Mouse (Mus musculus): ENCODE measurements at regions not wholly inside any gene's neighbourhood (a gene's known extent, or its start where the extent isn't known, plus 50 kb on each side); places are given as distances from the start of the nearest gene placed in this dataset.

DNA sequence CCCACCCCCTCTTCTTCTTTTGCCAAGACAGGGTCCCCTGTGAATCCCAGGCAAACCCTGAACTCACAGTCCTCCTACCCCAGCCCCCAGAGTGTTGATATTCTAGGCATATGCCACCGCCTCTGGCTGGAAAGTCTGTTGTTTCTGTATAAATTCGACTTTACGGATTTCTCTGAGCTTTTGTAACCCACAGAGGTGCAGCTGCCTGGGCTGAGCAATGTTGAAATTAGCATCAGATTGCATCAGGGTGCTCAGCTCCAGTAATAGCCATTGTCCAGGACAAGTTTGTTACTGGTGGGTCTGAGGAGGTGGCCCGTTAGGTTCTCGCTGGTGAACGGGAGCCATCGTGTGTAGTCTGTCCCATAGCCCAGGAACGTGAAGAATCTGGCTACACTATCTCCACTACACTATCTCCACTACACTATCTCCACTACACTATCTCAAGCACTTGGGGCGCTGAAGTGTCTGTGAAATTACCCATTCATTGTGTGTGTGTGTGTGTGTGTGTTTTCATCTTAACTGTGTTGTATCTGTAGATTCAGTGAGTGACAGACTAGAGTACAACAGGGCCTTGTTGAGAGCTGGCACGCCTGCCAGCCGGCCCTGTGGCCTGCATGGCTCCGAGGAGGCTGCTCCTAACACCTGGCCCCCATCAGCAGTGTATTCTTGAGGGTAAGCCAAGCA is 92.4 kb upstream of the Hnrnpk start:
- Histone ChIP-seq H3K9me3 (ENCODE audit: control insufficient read depth, low read length) (no peaks in the 10 kb centered on the region), H3K4me3 (ENCODE audit: low read depth, low read length) (no peak overlapping the region), H3K36me3 (ENCODE audit: control insufficient read depth, insufficient read depth, low read length) (no peaks in the 10 kb centered on the region), H3K27me3 (replicated peaks; ENCODE audit: control insufficient read depth, insufficient read depth, low read length) (no peaks in the 10 kb centered on the region), H3K27ac (ENCODE audit: low read depth) (no peak overlapping the region), H3K9ac (ENCODE audit: low read length) (no peak overlapping the region), H3K4me2 (ENCODE audit: low read length) (no peak overlapping the region), H3K4me1 (replicated peaks; ENCODE audit: control insufficient read depth, insufficient read depth, low read length) (no peaks in the 10 kb centered on the region)
- DNase-seq (ENCODE audit: low spot score) (no peak), ATAC-seq (replicated peaks; ENCODE audit: low FRiP score, low TSS enrichment, low read depth) (no peak)
- 72% methylated on average over 12 of the region's 12 CpGs for WGBS

DNA sequence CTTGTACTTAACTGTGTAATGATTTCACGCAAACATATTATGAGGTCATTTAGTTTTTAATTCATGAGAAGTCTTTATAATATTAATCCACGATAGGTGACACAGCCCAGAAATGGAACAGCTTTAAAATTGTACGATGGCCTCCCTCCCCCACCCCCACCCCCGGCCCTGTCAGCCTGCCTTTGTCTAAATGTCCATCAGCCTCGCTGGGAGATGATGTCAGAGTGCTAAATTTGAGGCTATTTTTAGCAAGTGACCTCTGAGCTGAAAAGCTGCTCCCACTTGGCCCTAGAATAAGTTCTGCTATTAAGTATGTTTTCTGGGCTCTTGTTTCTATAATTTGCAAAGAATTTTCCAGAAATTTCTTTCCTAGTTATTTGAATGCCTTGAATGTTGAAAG is 91.6 kb upstream of the Hnrnpk start:
- no peak overlapping the region for H3K4me3 ChIP-seq (ENCODE audit: low read depth, low read length)
- no peaks in the 10 kb centered on the region for H3K27me3 ChIP-seq (replicated peaks; ENCODE audit: control insufficient read depth, insufficient read depth, low read length)
- ATAC-seq (replicated peaks; ENCODE audit: low FRiP score, low TSS enrichment, low read depth) (no peak), DNase-seq (ENCODE audit: low spot score) (no peak)
- H3K4me2 ChIP-seq (ENCODE audit: low read length), result no peak overlapping the region
- H3K36me3 ChIP-seq (ENCODE audit: control insufficient read depth, insufficient read depth, low read length), result no peaks in the 10 kb centered on the region
- no peaks in the 10 kb centered on the region for H3K4me1 ChIP-seq (replicated peaks; ENCODE audit: control insufficient read depth, insufficient read depth, low read length)
- H3K9me3 ChIP-seq (ENCODE audit: control insufficient read depth, low read length), result no peaks in the 10 kb centered on the region
- H3K9ac ChIP-seq (ENCODE audit: low read length), result no peak overlapping the region
- WGBS, result 63% methylated on average over 5 of the region's 5 CpGs
- H3K27ac ChIP-seq (ENCODE audit: low read depth), result no peak overlapping the region

DNA sequence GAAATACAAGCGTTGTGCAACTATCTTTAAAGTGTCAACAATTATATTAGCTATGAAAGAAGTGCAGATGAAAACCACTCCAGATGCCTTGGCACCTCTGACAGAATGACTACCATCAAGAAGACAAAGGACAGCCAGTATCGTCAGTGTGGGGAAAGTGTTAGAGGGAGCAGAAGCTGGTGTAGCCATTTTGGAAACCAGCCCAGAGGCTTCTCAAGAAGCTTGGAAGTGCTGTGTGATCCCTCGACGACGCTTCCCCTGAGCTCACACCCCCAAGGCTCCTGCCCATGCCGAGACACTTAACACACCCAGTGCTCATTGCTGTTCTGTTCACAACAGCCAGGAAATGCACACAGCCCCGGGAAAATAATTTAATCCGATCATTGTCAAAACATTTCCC is 87.7 kb upstream of the Hnrnpk start:
- no peak overlapping the region for H3K27ac ChIP-seq (ENCODE audit: low read depth)
- H3K4me3 ChIP-seq (ENCODE audit: low read depth, low read length), result no peak overlapping the region
- H3K9me3 ChIP-seq (ENCODE audit: control insufficient read depth, low read length), result no peaks in the 10 kb centered on the region
- WGBS, result 55% methylated on average over 8 of the region's 8 CpGs
- H3K4me2 ChIP-seq (ENCODE audit: low read length), result no peak overlapping the region
- no peaks in the 10 kb centered on the region for H3K4me1 ChIP-seq (replicated peaks; ENCODE audit: control insufficient read depth, insufficient read depth, low read length)
- DNase-seq (ENCODE audit: low spot score), result no peak
- no peaks in the 10 kb centered on the region for H3K27me3 ChIP-seq (replicated peaks; ENCODE audit: control insufficient read depth, insufficient read depth, low read length)
- ATAC-seq (replicated peaks; ENCODE audit: low FRiP score, low TSS enrichment, low read depth), result no peak
- no peak overlapping the region for H3K9ac ChIP-seq (ENCODE audit: low read length)
- H3K36me3 ChIP-seq (ENCODE audit: control insufficient read depth, insufficient read depth, low read length), result no peaks in the 10 kb centered on the region

DNA sequence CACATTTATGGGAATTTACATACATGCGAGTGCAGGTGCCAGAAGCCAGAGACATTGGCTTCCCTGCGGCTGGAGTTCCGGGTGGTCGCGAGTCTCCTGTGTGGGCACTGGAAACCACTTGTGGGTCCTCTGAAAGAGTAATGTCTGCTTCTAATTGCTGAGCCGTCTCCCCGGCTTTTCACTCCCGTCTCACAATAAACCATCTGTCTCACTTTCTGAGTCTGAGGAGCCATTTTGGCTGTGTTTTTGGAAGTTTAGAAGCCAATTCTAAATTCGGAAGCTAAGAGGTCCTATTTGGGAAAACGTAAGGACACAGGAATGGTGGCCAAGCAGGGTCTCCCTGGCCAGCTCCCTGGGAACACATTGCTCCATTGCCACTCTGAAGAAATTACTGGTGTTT is 81.9 kb upstream of the Hnrnpk start:
- Histone ChIP-seq H3K4me1 (replicated peaks; ENCODE audit: control insufficient read depth, insufficient read depth, low read length) (no peaks in the 10 kb centered on the region), H3K27ac (ENCODE audit: low read depth) (no peak overlapping the region), H3K4me2 (ENCODE audit: low read length) (no peak overlapping the region), H3K9ac (ENCODE audit: low read length) (no peak overlapping the region), H3K4me3 (ENCODE audit: low read depth, low read length) (no peak overlapping the region), H3K9me3 (ENCODE audit: control insufficient read depth, low read length) (no peaks in the 10 kb centered on the region), H3K36me3 (ENCODE audit: control insufficient read depth, insufficient read depth, low read length) (no peaks in the 10 kb centered on the region), H3K27me3 (replicated peaks; ENCODE audit: control insufficient read depth, insufficient read depth, low read length) (no peaks in the 10 kb centered on the region)
- WGBS, result 76% methylated on average over 10 of the region's 10 CpGs
- no peak for ATAC-seq (replicated peaks; ENCODE audit: low FRiP score, low TSS enrichment, low read depth)
- no peak for DNase-seq (ENCODE audit: low spot score)

DNA sequence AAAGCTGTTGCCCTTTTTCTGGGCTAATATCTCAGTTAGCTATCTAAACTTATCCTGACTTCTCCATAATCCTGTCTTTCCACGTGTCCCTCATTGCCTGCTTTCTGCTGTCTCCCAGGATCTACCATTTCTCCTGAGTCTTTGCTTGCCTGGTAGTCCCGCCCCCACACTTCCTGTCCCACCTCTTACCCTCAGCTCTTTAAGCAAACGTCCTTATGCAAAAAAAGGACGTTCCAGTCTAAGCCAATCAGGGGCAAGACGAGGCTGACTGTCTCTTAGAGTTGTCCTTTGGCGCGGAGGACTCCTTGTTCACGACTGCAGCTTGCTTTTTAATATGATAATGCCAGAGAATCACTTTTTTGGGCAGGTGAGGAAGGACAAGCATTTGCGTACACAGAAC is 79.6 kb upstream of the Hnrnpk start:
- ATAC-seq (replicated peaks; ENCODE audit: low FRiP score, low TSS enrichment, low read depth) (no peak), DNase-seq (ENCODE audit: low spot score) (no peak)
- H3K9me3 ChIP-seq (ENCODE audit: control insufficient read depth, low read length), result no peaks in the 10 kb centered on the region
- H3K4me3 ChIP-seq (ENCODE audit: low read depth, low read length), result no peak overlapping the region
- no peaks in the 10 kb centered on the region for H3K4me1 ChIP-seq (replicated peaks; ENCODE audit: control insufficient read depth, insufficient read depth, low read length)
- H3K36me3 ChIP-seq (ENCODE audit: control insufficient read depth, insufficient read depth, low read length), result no peaks in the 10 kb centered on the region
- no peaks in the 10 kb centered on the region for H3K27me3 ChIP-seq (replicated peaks; ENCODE audit: control insufficient read depth, insufficient read depth, low read length)
- H3K9ac ChIP-seq (ENCODE audit: low read length), result no peak overlapping the region
- 66% methylated on average over 9 of the region's 9 CpGs for whole genome bisulfite sequencing
- H3K27ac ChIP-seq (ENCODE audit: low read depth), result no peak overlapping the region
- H3K4me2 ChIP-seq (ENCODE audit: low read length), result no peak overlapping the region

DNA sequence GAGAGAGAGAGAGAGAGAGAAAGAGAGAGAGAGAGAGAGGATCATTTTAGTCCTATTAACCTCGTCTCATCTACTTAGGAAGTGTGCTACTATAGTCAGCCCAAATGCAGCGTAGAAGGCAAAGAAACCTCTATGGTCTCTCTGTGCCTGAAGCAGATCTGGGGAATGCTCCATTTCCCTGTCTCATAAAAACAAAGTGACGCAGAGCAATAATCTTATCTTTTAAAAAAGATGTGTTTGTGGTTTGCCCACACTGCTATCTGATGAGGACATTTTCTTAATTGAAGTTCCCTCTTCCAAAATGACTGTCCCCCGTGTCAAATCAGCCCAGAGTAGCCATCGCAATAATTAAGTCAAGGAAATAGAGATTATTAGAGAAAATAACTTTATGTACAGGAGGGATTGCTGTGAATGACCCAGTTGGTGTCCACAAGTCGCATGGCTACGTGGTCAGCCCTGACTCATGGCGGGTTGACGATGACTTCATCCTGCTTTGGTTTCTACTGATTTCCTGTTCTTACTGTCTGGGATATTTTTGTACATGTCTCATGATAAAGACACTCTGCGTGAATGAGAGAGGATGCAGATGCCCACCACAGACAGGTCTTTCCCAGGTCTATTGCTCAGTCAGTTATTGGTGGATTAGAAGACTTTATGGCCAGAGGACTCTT is 77.9 kb upstream of the Hnrnpk start:
- Histone ChIP-seq H3K9ac (ENCODE audit: low read length) (no peak overlapping the region), H3K9me3 (ENCODE audit: control insufficient read depth, low read length) (no peaks in the 10 kb centered on the region), H3K27me3 (replicated peaks; ENCODE audit: control insufficient read depth, insufficient read depth, low read length) (no peaks in the 10 kb centered on the region), H3K36me3 (ENCODE audit: control insufficient read depth, insufficient read depth, low read length) (no peaks in the 10 kb centered on the region), H3K4me3 (ENCODE audit: low read depth, low read length) (no peak overlapping the region), H3K27ac (ENCODE audit: low read depth) (no peak overlapping the region), H3K4me1 (replicated peaks; ENCODE audit: control insufficient read depth, insufficient read depth, low read length) (no peaks in the 10 kb centered on the region), H3K4me2 (ENCODE audit: low read length) (no peak overlapping the region)
- ATAC-seq (replicated peaks; ENCODE audit: low FRiP score, low TSS enrichment, low read depth) (no peak), DNase-seq (ENCODE audit: low spot score) (no peak)
- 79% methylated on average over 10 of the region's 10 CpGs for WGBS

DNA sequence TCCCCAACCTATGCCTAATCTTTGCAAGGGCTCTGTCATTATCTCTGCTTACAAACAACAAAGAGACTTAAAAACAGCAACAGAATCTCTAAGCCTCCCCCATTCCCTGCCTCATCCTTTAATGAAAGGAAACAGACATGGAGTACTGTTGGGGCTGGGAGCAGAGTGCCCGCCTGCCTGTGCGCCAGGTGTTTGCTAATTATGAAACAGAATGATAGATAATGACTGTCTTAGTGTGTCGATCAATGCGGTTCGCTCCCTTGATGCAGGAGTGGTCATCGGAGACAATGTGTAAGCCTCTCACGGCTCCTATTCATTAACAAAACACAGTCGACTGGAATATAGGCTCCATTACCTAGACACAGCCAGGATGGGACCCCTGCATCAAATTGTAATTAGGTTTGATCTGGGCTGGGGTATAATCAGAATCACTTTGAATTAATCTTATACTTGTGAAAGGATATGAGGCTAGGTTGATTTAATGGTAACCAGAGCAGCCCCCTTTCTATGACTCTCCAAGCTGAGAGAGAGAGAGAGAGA is 77.3 kb upstream of the Hnrnpk start:
- Histone ChIP-seq H3K27me3 (replicated peaks; ENCODE audit: control insufficient read depth, insufficient read depth, low read length) (no peaks in the 10 kb centered on the region), H3K4me2 (ENCODE audit: low read length) (no peak overlapping the region), H3K27ac (ENCODE audit: low read depth) (no peak overlapping the region), H3K4me3 (ENCODE audit: low read depth, low read length) (no peak overlapping the region), H3K9me3 (ENCODE audit: control insufficient read depth, low read length) (no peaks in the 10 kb centered on the region), H3K9ac (ENCODE audit: low read length) (no peak overlapping the region), H3K36me3 (ENCODE audit: control insufficient read depth, insufficient read depth, low read length) (no peaks in the 10 kb centered on the region), H3K4me1 (replicated peaks; ENCODE audit: control insufficient read depth, insufficient read depth, low read length) (no peaks in the 10 kb centered on the region)
- DNase-seq (ENCODE audit: low spot score) (no peak), ATAC-seq (replicated peaks; ENCODE audit: low FRiP score, low TSS enrichment, low read depth) (no peak)
- 86% methylated on average over 8 of the region's 8 CpGs for WGBS

DNA sequence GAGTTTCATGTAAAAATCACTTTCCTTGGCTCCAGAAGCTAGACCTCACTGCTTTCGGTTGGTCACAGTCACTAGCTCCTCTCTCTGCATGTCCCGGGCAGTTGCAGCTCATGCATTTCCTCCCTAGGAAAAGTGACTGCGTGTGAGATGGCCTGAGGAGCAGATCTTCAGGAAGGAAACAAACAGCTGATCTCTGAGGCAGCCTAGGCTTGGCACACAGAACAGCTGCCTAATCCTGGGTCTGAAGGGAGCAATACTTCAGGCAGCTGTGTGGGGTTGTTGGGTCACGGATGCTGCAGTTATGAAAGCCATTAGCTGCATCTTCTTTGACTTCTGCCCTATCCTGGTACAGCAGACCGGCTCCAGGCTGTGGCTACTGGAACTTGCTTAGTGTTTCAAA is 75.3 kb upstream of the Hnrnpk start:
- H3K36me3 ChIP-seq (ENCODE audit: control insufficient read depth, insufficient read depth, low read length), result no peaks in the 10 kb centered on the region
- H3K4me1 ChIP-seq (replicated peaks; ENCODE audit: control insufficient read depth, insufficient read depth, low read length), result no peaks in the 10 kb centered on the region
- H3K4me2 ChIP-seq (ENCODE audit: low read length), result no peak overlapping the region
- no peak for ATAC-seq (replicated peaks; ENCODE audit: low FRiP score, low TSS enrichment, low read depth)
- H3K27me3 ChIP-seq (replicated peaks; ENCODE audit: control insufficient read depth, insufficient read depth, low read length), result no peaks in the 10 kb centered on the region
- no peak overlapping the region for H3K9ac ChIP-seq (ENCODE audit: low read length)
- no peaks in the 10 kb centered on the region for H3K9me3 ChIP-seq (ENCODE audit: control insufficient read depth, low read length)
- DNase-seq (ENCODE audit: low spot score), result no peak
- WGBS, result 69% methylated on average over 5 of the region's 5 CpGs
- H3K4me3 ChIP-seq (ENCODE audit: low read depth, low read length), result no peak overlapping the region
- H3K27ac ChIP-seq (ENCODE audit: low read depth), result no peak overlapping the region

DNA sequence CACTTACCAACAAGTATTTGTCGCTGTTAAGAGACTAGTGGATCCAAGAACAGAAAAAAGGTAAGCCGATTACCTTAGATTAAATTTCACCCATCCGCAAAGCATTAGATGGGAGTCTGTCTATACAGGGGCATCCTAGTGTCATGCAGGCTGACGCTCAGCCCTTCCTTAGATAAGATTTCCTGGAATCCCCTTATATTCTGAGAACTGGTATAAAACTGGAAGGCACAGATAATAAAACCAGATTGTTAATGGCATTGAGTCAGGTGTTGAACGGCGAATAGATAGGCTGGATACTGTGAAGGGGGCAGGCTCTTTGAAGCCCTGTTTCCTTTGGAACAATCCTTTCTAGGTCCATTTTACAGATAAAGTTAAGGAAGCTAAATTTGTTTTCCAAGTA is 74.1 kb upstream of the Hnrnpk start:
- ATAC-seq (replicated peaks; ENCODE audit: low FRiP score, low TSS enrichment, low read depth) (no peak), DNase-seq (ENCODE audit: low spot score) (no peak)
- WGBS, result 90% methylated on average over 6 of the region's 6 CpGs
- H3K4me3 ChIP-seq (ENCODE audit: low read depth, low read length), result no peak overlapping the region
- no peaks in the 10 kb centered on the region for H3K36me3 ChIP-seq (ENCODE audit: control insufficient read depth, insufficient read depth, low read length)
- H3K27me3 ChIP-seq (replicated peaks; ENCODE audit: control insufficient read depth, insufficient read depth, low read length), result peaks cover 10% of the 10 kb centered on the region
- no peak overlapping the region for H3K9ac ChIP-seq (ENCODE audit: low read length)
- H3K9me3 ChIP-seq (ENCODE audit: control insufficient read depth, low read length), result no peaks in the 10 kb centered on the region
- H3K4me2 ChIP-seq (ENCODE audit: low read length), result no peak overlapping the region
- H3K27ac ChIP-seq (ENCODE audit: low read depth), result no peak overlapping the region
- no peaks in the 10 kb centered on the region for H3K4me1 ChIP-seq (replicated peaks; ENCODE audit: control insufficient read depth, insufficient read depth, low read length)

All from intestine, embryonic 14.5 days (tissue).